Mouse (Mus musculus): ENCODE data around the gene Itpripl2.

The Itpripl2 gene

GRCm38 (mm10) chr7:118491431-118492147, at the start of gene Itpripl2:
Gene Itpripl2 (minus strand): TSS chr7:118491975.
- no peak for DNase-seq (ENCODE audit: low spot score)

GRCm38 (mm10) chr7:118535076-118535475, 43.3 kb upstream of the Itpripl2 start:
- DNase-seq (ENCODE audit: low spot score): no peak

GRCm38 (mm10) chr7:118534326-118534725, 42.6 kb upstream of the Itpripl2 start:
- peak; percentile 62 for DNase-seq (ENCODE audit: low spot score)

GRCm38 (mm10) chr7:118533178-118533578, 41.4 kb upstream of the Itpripl2 start, which contains the start of gene Coq7:
Gene Coq7 (minus strand): TSS chr7:118533356.
- DNase-seq (ENCODE audit: low spot score): peak; percentile 99

- DNase-seq (ENCODE audit: low spot score): peak; percentile 94
These were observed 40.9 kb upstream of the Itpripl2 start for GRCm38 (mm10) chr7:118532519-118533177.

GRCm38 (mm10) chr7:118526967-118527366, 35.2 kb upstream of the Itpripl2 start:
- no peak for DNase-seq (ENCODE audit: low spot score)

GRCm38 (mm10) chr7:118522077-118522476, 30.3 kb upstream of the Itpripl2 start:
- no peak for DNase-seq (ENCODE audit: low spot score)

- DNase-seq (ENCODE audit: low spot score): no peak
These were observed 27.9 kb upstream of the Itpripl2 start for GRCm38 (mm10) chr7:118519661-118520060.

- peak; percentile 74 for DNase-seq (ENCODE audit: low spot score)
These were observed 26.9 kb upstream of the Itpripl2 start for GRCm38 (mm10) chr7:118518687-118519086.

GRCm38 (mm10) chr7:118517819-118518218, 26.0 kb upstream of the Itpripl2 start:
- DNase-seq (ENCODE audit: low spot score): peak; percentile 34

- no peak for DNase-seq (ENCODE audit: low spot score)
These were observed 16.8 kb upstream of the Itpripl2 start for GRCm38 (mm10) chr7:118508556-118508955.

- DNase-seq (ENCODE audit: low spot score): no peak
These were observed 12.1 kb upstream of the Itpripl2 start for GRCm38 (mm10) chr7:118503844-118504243.

- no peak for DNase-seq (ENCODE audit: low spot score)
These were observed 10.6 kb upstream of the Itpripl2 start for GRCm38 (mm10) chr7:118502333-118502732.

- no peak for DNase-seq (ENCODE audit: low spot score)
These were observed 8.1 kb upstream of the Itpripl2 start for GRCm38 (mm10) chr7:118499784-118500435.

- no peak for DNase-seq (ENCODE audit: low spot score)
These were observed 7.4 kb upstream of the Itpripl2 start for GRCm38 (mm10) chr7:118498984-118499783.

- DNase-seq (ENCODE audit: low spot score): no peak
These were observed 3.3 kb upstream of the Itpripl2 start for GRCm38 (mm10) chr7:118494892-118495579.

GRCm38 (mm10) chr7:118493892-118494291, 2.1 kb upstream of the Itpripl2 start:
- DNase-seq (ENCODE audit: low spot score): no peak

GRCm38 (mm10) chr7:118490666-118491430, 927 bp downstream of the Itpripl2 start:
- DNase-seq (ENCODE audit: low spot score): no peak

GRCm38 (mm10) chr7:118489706-118490665, 1.8 kb downstream of the Itpripl2 start:
- DNase-seq (ENCODE audit: low spot score): no peak

All from MN1 (cell line).